Mouse (Mus musculus) forebrain, embryonic 14.5 days (tissue): ENCODE data around the gene Osgep. TPM values are rescaled to one million over a fixed set of nuclear protein-coding genes. Genes with fewer than 3 reads are reported as not detected.

Experiments
- ATAC-seq: fragments of 200-750 bp; cut with Nextera tagmentation; 2 replicates; pipeline ENCODE4 v1.8.0; 2017; ENCODE audit warnings: mild to moderate bottlenecking, moderate library complexity
- DNase-seq: peaks from one replicate; pipeline ENCODE4 v3.0.0-alpha.2; 2015; ENCODE audit warnings: low spot score
- H3K27ac ChIP-seq: fragments of 300-500 bp; sonication (generic); 2 replicates; pipeline ENCODE4 v1.5.1; 2014; ENCODE audit warnings: low read depth, mild to moderate bottlenecking, control low read depth, low read length, moderate library complexity
- H3K27me3 ChIP-seq: fragments of 300-500 bp; sonication (generic); replicated peaks from 2 replicates; pipeline ENCODE4 v1.6.1; 2014; ENCODE audit warnings: low read length, control low read depth, mixed read lengths; ENCODE audit not compliant: control insufficient read depth, insufficient read depth
- H3K36me3 ChIP-seq: fragments of 300-500 bp; sonication (generic); 2 replicates; pipeline ENCODE4 v1.6.1; 2014; ENCODE audit warnings: low read length, control low read depth; ENCODE audit not compliant: control insufficient read depth, insufficient read depth
- H3K4me1 ChIP-seq: fragments of 300-500 bp; sonication (generic); 2 replicates; pipeline ENCODE4 v1.6.1; 2014; ENCODE audit warnings: antibody characterized with exemption, low read length, control low read depth; ENCODE audit not compliant: control insufficient read depth, insufficient read depth
- H3K4me2 ChIP-seq: fragments of 300-500 bp; sonication (generic); 2 replicates; pipeline ENCODE4 v1.6.1; 2014; ENCODE audit warnings: mild to moderate bottlenecking, control low read depth, low read length
- H3K4me3 ChIP-seq: fragments of 300-500 bp; sonication (generic); 2 replicates; pipeline ENCODE4 v1.5.1; 2014; ENCODE audit warnings: low read depth, low read length, control low read depth
- H3K9ac ChIP-seq: fragments of 300-500 bp; sonication (generic); 2 replicates; pipeline ENCODE4 v1.6.1; 2014; ENCODE audit warnings: mild to moderate bottlenecking, low read length, control low read depth, moderate library complexity
- H3K9me3 ChIP-seq: fragments of 300-500 bp; sonication (generic); replicated peaks from 2 replicates; pipeline ENCODE4 v1.6.1; 2016; ENCODE audit warnings: low read length, control low read depth, mixed read lengths; ENCODE audit not compliant: control insufficient read depth
- WGBS: fragments of 180-500 bp; shearing (Covaris S2); extraction: QIAGEN DNeasy Blood & Tissue Kit; methylation state at CpG from one replicate; pipeline ENCODE4 v1.1.7; 2014; 5-methylcytosine and 5-hydroxymethylcytosine counted together
- polyA plus RNA-seq: library from polyadenylated mRNA; unstranded; fragments of >200 nt; fragmentation: Nextera tagmentation; extraction: Ambion mirVana; gene quantifications from 2 replicates; pipeline ENCODE4 v1.2.1, GENCODE M21; 2014

Osgep gene
- polyA plus RNA-seq, 1 experiment from 2014 or later = 180 TPM

GRCm38 (mm10) chr14:50943932-50944667, 19.4 kb upstream of the Osgep start, which contains the start of gene Gm49342:
Gene Gm49342 (plus strand): TSS chr14:50944517.
- Histone ChIP-seq H3K4me2 (peak within 1 kb of the TSS; percentile 57), H3K9me3 (no peaks in the 10 kb centered on the region), H3K27me3 (no peaks in the 10 kb centered on the region), H3K4me1 (no peaks in the 10 kb centered on the region), H3K4me3 (peak within 1 kb of the TSS; percentile 41), H3K9ac (peak within 1 kb of the TSS; percentile 59), H3K27ac (peak within 1 kb of the TSS; percentile 75), H3K36me3 (no peaks in the 10 kb centered on the region)
- WGBS = 14% methylated on average over 31 of the region's 31 CpGs
- peak; percentile 97 for ATAC-seq
- DNase-seq = peak; percentile 90

- Histone ChIP-seq H3K27ac (no peak overlapping the region), H3K4me1 (no peaks in the 10 kb centered on the region), H3K27me3 (no peaks in the 10 kb centered on the region), H3K9me3 (no peaks in the 10 kb centered on the region), H3K9ac (no peak overlapping the region), H3K36me3 (no peaks in the 10 kb centered on the region), H3K4me3 (no peak overlapping the region), H3K4me2 (no peak overlapping the region)
- no peak for ATAC-seq
- 54% methylated on average over 2 of the region's 2 CpGs for WGBS
- DNase-seq = no peak
Measured at GRCm38 (mm10) chr14:50938940-50939339, 14.2 kb upstream of the Osgep start.

GRCm38 (mm10) chr14:50938119-50938908, 13.6 kb upstream of the Osgep start:
- DNase-seq = no peak
- no peak for ATAC-seq
- H3K27me3 ChIP-seq = no peaks in the 10 kb centered on the region
- no peak overlapping the region for H3K9ac ChIP-seq
- no peak overlapping the region for H3K27ac ChIP-seq
- WGBS = 78% methylated on average over 3 of the region's 3 CpGs
- H3K36me3 ChIP-seq = no peaks in the 10 kb centered on the region
- H3K4me3 ChIP-seq = no peak overlapping the region
- no peaks in the 10 kb centered on the region for H3K4me1 ChIP-seq
- H3K9me3 ChIP-seq = no peaks in the 10 kb centered on the region
- H3K4me2 ChIP-seq = no peak overlapping the region

- Histone ChIP-seq H3K27me3 (no peaks in the 10 kb centered on the region), H3K4me2 (no peak overlapping the region), H3K4me1 (no peaks in the 10 kb centered on the region), H3K27ac (no peak overlapping the region), H3K9ac (no peak overlapping the region), H3K4me3 (no peak overlapping the region), H3K36me3 (no peaks in the 10 kb centered on the region), H3K9me3 (no peaks in the 10 kb centered on the region)
- no peak for DNase-seq
- no peak for ATAC-seq
- WGBS = 50% methylated on average over 1 of the region's 1 CpGs
Measured at GRCm38 (mm10) chr14:50936649-50937048, 12.0 kb upstream of the Osgep start.

GRCm38 (mm10) chr14:50931493-50932020, 6.9 kb upstream of the Osgep start:
- peak overlapping the region; percentile 64 for H3K4me2 ChIP-seq
- no peaks in the 10 kb centered on the region for H3K9me3 ChIP-seq
- H3K27me3 ChIP-seq = no peaks in the 10 kb centered on the region
- ATAC-seq (no peak), DNase-seq (no peak)
- H3K9ac ChIP-seq = peak overlapping the region; percentile 68
- H3K27ac ChIP-seq = peak overlapping the region; percentile 82
- H3K4me3 ChIP-seq = peak overlapping the region; percentile 95
- peaks cover 6% of the 10 kb centered on the region; the same call in 1 of the 2 replicates for H3K4me1 ChIP-seq
- WGBS = 14% methylated on average over 12 of the region's 12 CpGs
- H3K36me3 ChIP-seq = peaks cover 30% of the 10 kb centered on the region

GRCm38 (mm10) chr14:50930754-50931492, 6.2 kb upstream of the Osgep start, which contains the start of the genes Pip4p1 and Pnp:
Gene Pip4p1 (minus strand): TSS chr14:50930856.
Gene Pnp (plus strand): TSS chr14:50931082.
- WGBS = under 1% methylated on average over 68 of the region's 68 CpGs
- peaks cover 36% of the 10 kb centered on the region for H3K36me3 ChIP-seq

GRCm38 (mm10) chr14:50930377-50930753, 5.7 kb upstream of the Osgep start:
- Histone ChIP-seq H3K9ac (peak overlapping the region; percentile 98), H3K27me3 (no peaks in the 10 kb centered on the region), H3K4me3 (peak overlapping the region; percentile 95), H3K27ac (peak overlapping the region; percentile 80), H3K4me2 (peak overlapping the region; percentile 64), H3K4me1 (peaks cover 12% of the 10 kb centered on the region; the same call in 1 of the 2 replicates), H3K36me3 (peaks cover 37% of the 10 kb centered on the region), H3K9me3 (no peaks in the 10 kb centered on the region)
- no peak for DNase-seq
- peak; percentile 43 for ATAC-seq
- 0% methylated on average over 38 of the region's 38 CpGs for WGBS

More at GRCm38 (mm10) chr14:50930754-50931492, 6.2 kb upstream of the Osgep start, which contains the start of the genes Pip4p1 and Pnp:
- ATAC-seq = peak; percentile 99
- peak within 1 kb of the TSS; percentile 95 for H3K4me3 ChIP-seq
- H3K4me2 ChIP-seq = peak within 1 kb of the TSS; percentile 64
- peak within 1 kb of the TSS; percentile 82 for H3K27ac ChIP-seq
- H3K4me1 ChIP-seq = peaks cover 11% of the 10 kb centered on the region; the same call in 1 of the 2 replicates
- H3K9ac ChIP-seq = peak within 1 kb of the TSS; percentile 98
- H3K27me3 ChIP-seq = no peaks in the 10 kb centered on the region
- peak; percentile 100 for DNase-seq
- no peaks in the 10 kb centered on the region for H3K9me3 ChIP-seq

GRCm38 (mm10) chr14:50929951-50930350, 5.3 kb upstream of the Osgep start:
- peaks cover 12% of the 10 kb centered on the region; the same call in 1 of the 2 replicates for H3K4me1 ChIP-seq
- no peak for DNase-seq
- H3K9ac ChIP-seq = peak overlapping the region; percentile 98

More at GRCm38 (mm10) chr14:50929951-50930350, 5.3 kb upstream of the Osgep start:
- 20% methylated on average over 10 of the region's 10 CpGs for WGBS
- ATAC-seq = no peak
- peak overlapping the region; percentile 64 for H3K4me2 ChIP-seq
- no peaks in the 10 kb centered on the region for H3K9me3 ChIP-seq
- peak overlapping the region; percentile 95 for H3K4me3 ChIP-seq
- no peaks in the 10 kb centered on the region for H3K27me3 ChIP-seq
- H3K27ac ChIP-seq = peak overlapping the region; percentile 80
- H3K36me3 ChIP-seq = peaks cover 37% of the 10 kb centered on the region
